Mouse (Mus musculus) lung, embryonic 15.5 days (tissue): ENCODE measurements around the gene Cbx7. TPM values are rescaled to one million over a fixed set of nuclear protein-coding genes. Genes with fewer than 3 reads are reported as not detected.
A peak's percentile ranks its signal among the peaks of the same experiment; 100 is the strongest.

Experiments used
- ATAC-seq: fragments of 200-750 bp; cut with Nextera tagmentation; 2 replicates; pipeline ENCODE4 v1.8.0; 2017; ENCODE audit warnings: moderate number of reproducible peaks, borderline replicate concordance; ENCODE audit not compliant: low FRiP score, low TSS enrichment; ENCODE audit errors: extremely low read depth
- H3K27ac ChIP-seq: fragments of 300-500 bp; sonication (generic); 2 replicates; pipeline ENCODE4 v1.5.1; 2015; ENCODE audit warnings: moderate library complexity, mild to moderate bottlenecking, inconsistent platforms
- H3K27me3 ChIP-seq: fragments of 300-500 bp; sonication (generic); 2 replicates; pipeline ENCODE4 v1.6.1; 2015; ENCODE audit warnings: inconsistent platforms
- H3K36me3 ChIP-seq: fragments of 300-500 bp; sonication (generic); 2 replicates; pipeline ENCODE4 v1.6.1; 2015; ENCODE audit warnings: inconsistent platforms
- H3K4me1 ChIP-seq: fragments of 300-500 bp; sonication (generic); 2 replicates; pipeline ENCODE4 v1.6.1; 2015; ENCODE audit warnings: inconsistent platforms
- H3K4me2 ChIP-seq: fragments of 300-500 bp; sonication (generic); 2 replicates; pipeline ENCODE4 v1.6.1; 2015; ENCODE audit warnings: inconsistent platforms, mild to moderate bottlenecking, moderate library complexity
- H3K4me3 ChIP-seq: fragments of 300-500 bp; sonication (generic); 2 replicates; pipeline ENCODE4 v1.5.1; 2015; ENCODE audit warnings: mild to moderate bottlenecking, inconsistent platforms
- H3K9ac ChIP-seq: fragments of 300-500 bp; sonication (generic); 2 replicates; pipeline ENCODE4 v1.6.1; 2015; ENCODE audit warnings: inconsistent platforms
- H3K9me3 ChIP-seq: fragments of 300-500 bp; sonication (generic); 2 replicates; pipeline ENCODE4 v1.6.1; 2016; ENCODE audit warnings: inconsistent platforms
- WGBS: fragments of 180-500 bp; shearing (Covaris S2); methylation state at CpG from one replicate; pipeline ENCODE4 v1.1.7; 2015; 5-methylcytosine and 5-hydroxymethylcytosine counted together
- polyA plus RNA-seq: library from polyadenylated mRNA; unstranded; fragments of >200 nt; fragmentation: Nextera tagmentation; extraction: Ambion mirVana; gene quantifications from 2 replicates; pipeline ENCODE4 v1.2.1, GENCODE M21; 2015

Gene Cbx7
- polyA plus RNA-seq, 1 experiment from 2014 or later: 2.8 TPM

- Histone ChIP-seq H3K4me2 (no peak overlapping the region), H3K4me3 (no peak overlapping the region), H3K27me3 (no peaks in the 10 kb centered on the region), H3K27ac (0 out of 2 replicates have a peak overlapping the region, but pooled peaks have one; percentile 1), H3K36me3 (no peaks in the 10 kb centered on the region), H3K9ac (no peak overlapping the region), H3K4me1 (no peaks in the 10 kb centered on the region), H3K9me3 (no peaks in the 10 kb centered on the region)
- no peak for ATAC-seq
- 40% methylated on average over 3 of the region's 3 CpGs for WGBS
Observed at GRCm38 (mm10) chr15:79997988-79998387, 27.1 kb upstream of the Cbx7 start.

- H3K4me2 ChIP-seq: no peak overlapping the region
- no peak overlapping the region for H3K9ac ChIP-seq
- no peaks in the 10 kb centered on the region for H3K9me3 ChIP-seq
- H3K36me3 ChIP-seq: no peaks in the 10 kb centered on the region
- no peaks in the 10 kb centered on the region for H3K4me1 ChIP-seq
- WGBS: 84% methylated on average over 11 of the region's 11 CpGs
- no peak overlapping the region for H3K4me3 ChIP-seq
- no peak for ATAC-seq
- H3K27me3 ChIP-seq: no peaks in the 10 kb centered on the region
- H3K27ac ChIP-seq: no peak overlapping the region
Observed at GRCm38 (mm10) chr15:79996781-79997180, 25.9 kb upstream of the Cbx7 start.

GRCm38 (mm10) chr15:79995552-79995951 lies 24.6 kb upstream of the Cbx7 start:
- Histone ChIP-seq H3K4me1 (no peaks in the 10 kb centered on the region), H3K27ac (no peak overlapping the region), H3K4me3 (no peak overlapping the region), H3K9me3 (no peaks in the 10 kb centered on the region), H3K9ac (no peak overlapping the region), H3K4me2 (no peak overlapping the region), H3K27me3 (no peaks in the 10 kb centered on the region), H3K36me3 (no peaks in the 10 kb centered on the region)
- WGBS: 87% methylated on average over 7 of the region's 7 CpGs
- ATAC-seq: no peak

GRCm38 (mm10) chr15:79994566-79994965 lies 23.6 kb upstream of the Cbx7 start:
- no peaks in the 10 kb centered on the region for H3K4me1 ChIP-seq
- no peak overlapping the region for H3K4me3 ChIP-seq
- 68% methylated on average over 4 of the region's 4 CpGs for WGBS
- no peak for ATAC-seq
- H3K27me3 ChIP-seq: no peaks in the 10 kb centered on the region
- no peak overlapping the region for H3K27ac ChIP-seq
- H3K9me3 ChIP-seq: no peaks in the 10 kb centered on the region
- H3K4me2 ChIP-seq: no peak overlapping the region
- no peak overlapping the region for H3K9ac ChIP-seq
- no peaks in the 10 kb centered on the region for H3K36me3 ChIP-seq

- Histone ChIP-seq H3K4me3 (no peak overlapping the region), H3K27ac (no peak overlapping the region), H3K36me3 (no peaks in the 10 kb centered on the region), H3K27me3 (no peaks in the 10 kb centered on the region), H3K4me2 (no peak overlapping the region), H3K4me1 (peaks cover 30% of the 10 kb centered on the region), H3K9me3 (no peaks in the 10 kb centered on the region), H3K9ac (no peak overlapping the region)
- no peak for ATAC-seq
- 59% methylated on average over 8 of the region's 8 CpGs for WGBS
Observed at GRCm38 (mm10) chr15:79986182-79986581, 15.3 kb upstream of the Cbx7 start.

- no peaks in the 10 kb centered on the region for H3K27me3 ChIP-seq
- no peak overlapping the region for H3K4me3 ChIP-seq
- peaks cover 34% of the 10 kb centered on the region for H3K4me1 ChIP-seq
- no peak overlapping the region for H3K27ac ChIP-seq
- H3K9ac ChIP-seq: no peak overlapping the region
- 32% methylated on average over 11 of the region's 11 CpGs for WGBS
- no peaks in the 10 kb centered on the region for H3K9me3 ChIP-seq
- H3K4me2 ChIP-seq: no peak overlapping the region
- H3K36me3 ChIP-seq: no peaks in the 10 kb centered on the region
- no peak for ATAC-seq
Observed at GRCm38 (mm10) chr15:79985471-79985870, 14.6 kb upstream of the Cbx7 start.

GRCm38 (mm10) chr15:79984152-79984551 lies 13.2 kb upstream of the Cbx7 start:
- Histone ChIP-seq H3K27ac (0 out of 2 replicates have a peak overlapping the region, but pooled peaks have one; percentile 24), H3K9me3 (no peaks in the 10 kb centered on the region), H3K4me1 (peaks cover 34% of the 10 kb centered on the region), H3K36me3 (no peaks in the 10 kb centered on the region), H3K4me2 (no peak overlapping the region), H3K9ac (no peak overlapping the region), H3K4me3 (no peak overlapping the region), H3K27me3 (no peaks in the 10 kb centered on the region)
- 0 out of 2 replicates have a peak, but pooled peaks have one; percentile 55 for ATAC-seq
- WGBS: 14% methylated on average over 7 of the region's 7 CpGs

GRCm38 (mm10) chr15:79980716-79981115 lies 9.8 kb upstream of the Cbx7 start:
- 52% methylated on average over 11 of the region's 11 CpGs for WGBS
- H3K27me3 ChIP-seq: no peaks in the 10 kb centered on the region
- H3K4me3 ChIP-seq: no peak overlapping the region
- no peak overlapping the region for H3K4me2 ChIP-seq
- no peak overlapping the region for H3K9ac ChIP-seq
- ATAC-seq: no peak
- no peaks in the 10 kb centered on the region for H3K9me3 ChIP-seq
- no peaks in the 10 kb centered on the region for H3K36me3 ChIP-seq
- no peak overlapping the region for H3K27ac ChIP-seq
- peaks cover 27% of the 10 kb centered on the region for H3K4me1 ChIP-seq

GRCm38 (mm10) chr15:79972186-79972585 lies 1.3 kb upstream of the Cbx7 start:
- Histone ChIP-seq H3K4me3 (no peak overlapping the region), H3K27ac (no peak overlapping the region), H3K9me3 (no peaks in the 10 kb centered on the region), H3K9ac (no peak overlapping the region), H3K4me2 (no peak overlapping the region), H3K36me3 (no peaks in the 10 kb centered on the region), H3K4me1 (no peaks in the 10 kb centered on the region), H3K27me3 (no peaks in the 10 kb centered on the region)
- WGBS: 93% methylated on average over 11 of the region's 11 CpGs
- ATAC-seq: no peak

- 95% methylated on average over 18 of the region's 18 CpGs for WGBS
- H3K27ac ChIP-seq: no peak overlapping the region
- no peaks in the 10 kb centered on the region for H3K36me3 ChIP-seq
- no peak overlapping the region for H3K4me3 ChIP-seq
- H3K27me3 ChIP-seq: no peaks in the 10 kb centered on the region
- H3K4me2 ChIP-seq: no peak overlapping the region
- no peaks in the 10 kb centered on the region for H3K4me1 ChIP-seq
- H3K9ac ChIP-seq: no peak overlapping the region
- no peaks in the 10 kb centered on the region for H3K9me3 ChIP-seq
- ATAC-seq: no peak
Observed at GRCm38 (mm10) chr15:79970491-79970890, 428 bp downstream of the Cbx7 start.

- WGBS: 83% methylated on average over 6 of the region's 6 CpGs
- ATAC-seq: no peak
Observed at GRCm38 (mm10) chr15:79967346-79967745, 3.6 kb downstream of the Cbx7 start.

GRCm38 (mm10) chr15:79964376-79964775 lies 6.5 kb downstream of the Cbx7 start:
- Histone ChIP-seq H3K27ac (no peak overlapping the region), H3K4me2 (no peak overlapping the region), H3K4me1 (no peaks in the 10 kb centered on the region), H3K9ac (no peak overlapping the region), H3K27me3 (no peaks in the 10 kb centered on the region), H3K9me3 (no peaks in the 10 kb centered on the region), H3K36me3 (no peaks in the 10 kb centered on the region), H3K4me3 (no peak overlapping the region)
- 56% methylated on average over 7 of the region's 7 CpGs for WGBS
- ATAC-seq: no peak

More at GRCm38 (mm10) chr15:79967346-79967745, 3.6 kb downstream of the Cbx7 start:
- Histone ChIP-seq H3K27ac (no peak overlapping the region), H3K9ac (no peak overlapping the region), H3K27me3 (no peaks in the 10 kb centered on the region), H3K4me2 (no peak overlapping the region), H3K36me3 (no peaks in the 10 kb centered on the region), H3K4me3 (no peak overlapping the region), H3K9me3 (no peaks in the 10 kb centered on the region), H3K4me1 (no peaks in the 10 kb centered on the region)

GRCm38 (mm10) chr15:79962661-79963060 lies 8.3 kb downstream of the Cbx7 start:
- no peaks in the 10 kb centered on the region for H3K36me3 ChIP-seq
- no peak for ATAC-seq
- no peak overlapping the region for H3K9ac ChIP-seq
- 83% methylated on average over 18 of the region's 18 CpGs for WGBS
- no peak overlapping the region for H3K4me2 ChIP-seq
- H3K27me3 ChIP-seq: no peaks in the 10 kb centered on the region
- H3K4me3 ChIP-seq: no peak overlapping the region
- no peaks in the 10 kb centered on the region for H3K9me3 ChIP-seq
- no peak overlapping the region for H3K27ac ChIP-seq
- H3K4me1 ChIP-seq: no peaks in the 10 kb centered on the region
